Mouse (Mus musculus): ENCODE data around the gene Lamp5.

The Lamp5 gene

DNA sequence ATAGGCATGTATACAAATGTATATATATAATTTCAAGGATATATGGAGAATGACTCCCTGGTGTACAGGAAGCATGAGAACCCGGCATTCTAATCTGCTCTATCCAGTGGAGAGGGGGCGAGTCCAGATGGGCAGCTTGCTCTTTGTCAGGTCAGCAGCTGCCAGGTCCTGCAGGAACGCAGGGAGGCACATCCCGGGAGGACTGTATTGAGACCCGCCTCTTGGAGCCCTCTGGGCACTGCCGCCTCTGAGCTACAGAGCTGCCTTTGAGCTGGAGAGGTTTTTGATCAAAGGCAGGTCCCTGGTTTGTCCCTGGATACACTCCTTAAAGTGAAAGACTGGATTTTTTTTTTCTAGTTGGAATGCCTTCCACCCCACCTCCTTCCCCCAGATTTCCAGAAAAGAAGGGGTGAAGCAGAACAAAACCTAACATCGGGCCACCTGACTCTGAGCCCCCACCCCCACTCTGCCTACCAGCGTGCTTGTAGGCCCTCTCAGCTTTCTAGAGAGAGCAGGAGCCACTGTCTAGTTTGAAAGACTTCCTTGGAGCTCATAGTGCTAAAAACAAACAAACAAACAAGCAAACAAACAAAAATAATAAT, at the start of gene Lamp5:
TSS of gene Lamp5 (plus strand) at position 552 of the 602 bp plus-strand sequence.
- peak; percentile 19 for DNase-seq

DNA sequence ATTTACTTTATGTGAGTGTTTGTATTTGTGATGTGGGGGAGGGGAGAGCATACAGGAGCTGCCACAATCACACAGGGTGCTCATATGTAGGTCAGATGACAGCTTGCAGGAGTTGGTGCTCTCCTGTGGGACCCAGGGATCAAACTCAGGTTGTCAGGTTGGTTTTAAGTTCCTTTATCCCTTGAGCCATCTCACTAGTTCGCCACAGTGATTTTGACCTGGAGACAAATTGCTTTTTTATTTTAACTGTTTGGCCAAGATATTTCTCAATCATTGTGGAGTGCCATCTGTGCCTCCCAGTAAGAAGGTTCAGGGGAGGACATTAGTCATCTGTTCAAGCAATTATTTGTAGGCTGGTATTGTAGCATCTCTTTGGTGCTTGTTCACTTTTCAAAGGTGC, 48.2 kb upstream of the Lamp5 start:
- DNase-seq: no peak

DNA sequence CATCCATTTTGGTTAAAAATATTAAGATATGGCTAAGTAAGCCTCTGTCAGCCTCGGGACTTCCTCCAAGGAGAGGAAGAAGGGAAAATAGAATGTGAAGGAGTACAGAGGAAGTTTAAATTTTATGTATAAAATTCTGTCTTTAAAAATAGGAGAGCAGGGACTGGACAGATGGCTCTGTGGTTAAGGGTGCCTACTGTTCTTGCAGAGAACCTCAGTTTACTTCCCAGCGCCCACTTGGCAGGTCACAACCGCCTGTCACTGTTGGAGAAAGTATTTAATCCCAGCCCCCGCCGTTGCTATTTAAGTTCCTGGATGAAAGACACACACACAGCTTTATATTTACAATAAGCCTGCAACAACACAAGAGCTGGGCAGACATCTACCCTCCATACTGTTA, 45.8 kb upstream of the Lamp5 start:
- no peak for DNase-seq

DNA sequence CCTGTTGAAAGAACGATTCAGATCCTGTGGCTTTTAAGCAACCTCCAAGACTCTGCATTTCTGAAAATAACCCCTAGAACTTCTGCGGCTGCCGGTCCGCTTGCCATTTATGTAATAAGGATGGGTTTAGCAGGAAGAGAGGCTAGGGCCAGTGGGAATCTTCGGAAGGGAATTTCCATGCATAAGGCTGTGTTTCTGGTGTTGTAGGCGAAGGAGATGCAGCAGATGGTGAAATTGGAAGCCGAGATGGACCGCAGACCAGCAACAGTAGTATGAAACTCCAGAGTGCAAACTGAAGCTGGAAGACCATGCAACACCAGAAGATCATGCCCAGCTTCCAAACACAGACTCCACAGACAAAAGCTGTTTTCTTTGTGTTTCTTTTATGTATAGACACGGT, 39.3 kb upstream of the Lamp5 start:
- no peak for DNase-seq

DNA sequence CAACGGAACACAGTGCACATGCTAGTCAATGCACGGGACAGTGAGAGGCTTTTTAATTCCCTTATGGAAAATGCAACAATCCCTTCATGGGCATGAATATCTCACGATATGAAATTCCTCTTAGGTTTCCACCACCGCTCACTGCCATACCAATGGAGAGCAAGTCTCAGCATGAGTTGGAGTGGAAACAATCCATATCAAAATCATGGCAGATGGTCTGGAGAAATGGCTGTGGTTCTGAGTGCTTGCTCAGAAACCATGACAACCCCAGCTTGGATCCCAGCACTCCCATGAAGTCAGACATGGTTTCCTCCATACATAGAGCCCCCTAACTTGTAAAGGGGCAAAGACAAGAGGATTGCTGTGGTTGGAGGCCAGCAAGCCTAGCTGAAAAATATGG, 3.6 kb upstream of the Lamp5 start:
- no peak for DNase-seq

DNA sequence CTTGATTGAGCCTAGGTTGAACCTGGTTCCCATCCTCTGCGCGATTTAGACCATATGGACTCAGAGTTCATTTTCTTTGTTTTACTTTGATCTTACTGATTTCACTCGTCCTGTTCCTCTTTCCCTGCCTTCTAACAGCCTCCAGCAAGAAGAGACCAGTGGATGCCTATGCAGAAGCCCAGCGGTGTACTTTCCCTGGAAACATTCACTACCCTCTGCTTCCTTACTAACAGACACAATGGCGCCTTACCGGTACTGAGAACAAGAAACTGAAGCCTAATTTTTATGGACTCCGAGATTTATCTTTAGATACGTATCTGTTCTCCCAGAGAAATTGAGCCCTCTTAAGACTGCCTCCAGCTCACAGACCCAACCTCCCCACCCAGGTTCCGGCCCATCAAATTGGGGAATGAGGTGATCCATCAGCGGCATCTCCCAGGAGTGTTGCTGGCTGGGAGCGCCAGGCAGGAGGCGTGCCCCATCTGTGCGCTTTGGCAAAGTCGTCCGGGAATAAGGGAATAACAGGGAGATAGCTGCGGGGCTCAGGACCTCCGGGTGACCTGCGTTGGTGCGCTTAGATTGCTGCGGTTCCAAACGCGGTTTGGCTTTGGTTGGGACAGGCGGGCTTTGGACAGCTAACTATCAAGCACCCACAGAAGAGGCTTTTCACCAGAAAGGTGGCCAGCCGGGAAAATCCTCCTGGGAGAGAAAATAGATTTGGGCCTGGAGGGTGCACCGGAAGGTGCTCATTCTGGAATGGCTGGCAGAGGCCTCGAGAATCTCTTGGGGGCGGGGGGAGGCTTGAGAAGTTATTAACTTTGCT, 1.0 kb upstream of the Lamp5 start:
- DNase-seq: peak; percentile 18

DNA sequence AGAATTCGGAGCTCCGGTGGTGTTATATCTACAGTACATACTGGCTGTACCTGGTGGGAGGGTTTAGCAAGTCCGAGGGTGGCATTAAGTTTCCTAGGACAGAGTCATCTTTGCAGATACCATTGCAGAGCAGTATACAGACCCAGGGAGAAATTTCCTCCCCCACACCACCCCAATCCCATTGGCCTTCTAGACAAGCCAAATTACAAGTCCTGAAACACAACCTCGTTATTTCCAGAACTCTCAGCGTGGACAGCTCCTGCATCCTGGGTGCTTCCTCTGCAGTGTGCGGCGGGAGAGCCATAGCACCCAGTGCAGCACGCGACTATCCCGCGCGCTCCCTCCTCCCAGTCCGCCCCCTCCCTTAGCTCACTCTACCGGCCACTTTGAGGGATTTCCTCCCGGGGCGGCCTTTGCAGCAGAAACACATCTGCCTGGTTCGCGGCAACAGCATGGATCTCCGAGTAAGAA, 5.9 kb downstream of the Lamp5 start:
- DNase-seq: peak; percentile 31

DNA sequence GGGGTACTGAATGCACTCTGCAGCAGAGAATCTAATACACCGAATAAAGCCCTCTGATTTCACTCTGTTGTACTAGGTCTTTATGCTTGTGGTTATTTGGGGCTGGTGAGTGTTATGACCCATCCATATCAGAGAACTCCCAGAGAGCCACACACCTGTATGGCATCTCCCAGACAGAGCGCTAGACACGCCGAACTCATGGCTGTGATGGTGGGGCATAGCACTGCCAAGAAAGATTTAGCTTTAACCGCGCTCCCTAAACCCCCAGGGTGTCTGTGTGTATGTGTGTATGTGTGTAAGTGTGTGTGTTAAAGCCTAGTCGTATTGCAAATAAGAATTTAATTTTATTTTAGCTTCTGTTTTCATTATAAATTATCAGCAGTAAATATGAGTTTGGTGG, 6.4 kb downstream of the Lamp5 start:
- DNase-seq: no peak

DNA sequence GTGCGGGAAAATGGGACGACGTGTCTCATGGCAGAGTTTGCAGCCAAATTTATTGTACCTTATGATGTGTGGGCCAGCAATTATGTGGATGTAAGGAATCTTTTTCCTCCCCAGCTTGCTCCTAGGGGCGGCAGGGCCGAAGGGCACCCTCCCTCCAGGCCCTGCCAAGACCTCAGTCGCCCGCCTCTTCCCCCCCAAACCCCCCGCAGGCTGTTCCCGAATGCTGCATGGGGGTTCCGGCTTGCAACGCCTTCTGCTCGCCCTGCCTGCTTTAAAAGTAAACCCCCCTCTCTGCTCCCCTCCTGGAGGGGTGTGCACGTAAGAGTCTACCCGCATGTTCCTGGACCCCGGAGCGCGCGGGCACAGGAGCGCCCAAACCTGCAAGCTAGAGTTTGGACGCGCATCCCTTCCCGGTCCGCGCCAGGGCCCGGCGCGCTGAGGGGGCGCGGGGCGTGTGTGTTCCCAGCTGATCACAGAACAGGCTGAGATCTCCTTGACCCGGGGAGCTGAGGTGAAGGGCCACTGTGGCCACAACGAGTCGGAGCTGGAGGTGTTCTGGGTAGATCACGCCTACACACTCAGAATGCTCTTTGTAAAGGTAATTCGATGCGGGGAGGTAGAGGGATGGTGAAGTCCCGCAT, 7.1 kb downstream of the Lamp5 start:
- peak; percentile 3 for DNase-seq

DNA sequence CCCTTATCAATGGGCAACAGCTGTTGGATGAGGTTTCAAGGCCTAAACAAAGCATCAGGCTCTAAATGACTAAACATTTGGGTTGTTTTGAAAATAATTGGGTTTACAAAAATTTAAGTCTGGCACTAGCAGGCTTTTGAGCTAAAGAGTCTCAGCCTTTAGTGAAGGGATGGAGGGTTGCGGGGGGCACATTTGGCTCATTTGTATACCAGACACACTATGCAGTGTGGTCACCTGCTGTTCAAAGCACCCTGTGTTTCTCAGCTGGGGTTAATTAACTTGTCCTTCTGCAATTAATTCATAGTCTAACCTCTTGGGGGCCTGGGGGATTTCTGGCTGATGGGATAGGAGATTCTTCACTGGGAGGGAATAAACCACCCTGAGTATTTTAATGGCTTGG, 12.3 kb downstream of the Lamp5 start:
- DNase-seq: no peak

DNA sequence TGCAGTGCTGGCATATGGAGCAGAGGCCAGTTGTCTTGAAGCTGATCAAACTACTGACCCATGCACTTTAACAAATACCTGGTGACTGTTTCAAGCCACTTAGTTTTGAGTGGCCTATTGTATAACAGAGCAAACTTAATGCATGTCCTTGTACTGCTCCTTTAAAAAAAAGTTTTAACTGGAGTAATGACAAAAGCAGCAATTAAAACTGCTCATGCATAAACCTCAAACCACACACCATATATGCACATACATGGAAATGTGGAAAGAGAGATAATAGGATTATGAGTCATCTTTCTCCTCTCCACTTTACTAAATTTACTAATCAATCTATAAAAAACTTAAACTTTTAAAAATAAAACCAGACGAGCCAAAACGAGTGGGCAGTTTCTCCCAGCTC, 43.9 kb downstream of the Lamp5 start:
- no peak for DNase-seq

DNA sequence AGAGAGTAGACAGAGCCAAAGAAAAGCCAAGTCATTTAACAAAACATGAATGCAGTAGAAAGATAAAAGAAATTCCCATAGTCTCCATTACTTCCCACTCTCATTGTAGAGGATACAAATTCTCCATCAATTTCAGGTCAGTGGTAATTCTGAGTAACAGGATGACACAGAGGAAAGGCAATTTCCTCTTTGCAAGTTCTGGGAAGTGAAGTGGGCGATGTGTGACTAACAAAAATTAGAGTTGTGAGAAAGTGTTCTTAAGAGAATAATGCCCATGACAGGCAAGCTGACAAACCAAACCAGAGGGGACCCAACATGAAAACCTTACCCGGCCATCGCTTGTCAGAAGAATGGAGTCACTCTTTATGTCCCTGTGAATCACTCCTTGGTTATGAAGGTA, 45.1 kb downstream of the Lamp5 start:
- DNase-seq: no peak

DNA sequence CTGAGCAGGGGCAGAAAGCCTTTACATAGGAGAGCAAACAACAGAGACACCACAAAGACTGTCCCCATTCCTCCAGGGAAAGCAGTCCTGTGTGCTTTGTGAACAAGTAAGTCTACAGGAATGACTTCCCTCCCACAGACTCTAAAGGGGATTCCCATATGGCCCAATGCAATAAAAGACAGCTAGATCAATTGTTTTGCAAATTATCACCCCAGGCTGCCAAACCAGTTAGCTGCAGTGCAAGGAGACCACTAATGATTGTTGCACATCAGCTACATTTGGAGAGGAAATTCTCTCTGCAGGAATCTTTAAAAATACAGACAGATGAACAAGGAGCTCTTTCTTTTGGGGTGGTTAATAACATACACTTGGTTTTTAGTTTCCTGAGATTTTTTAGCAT, 55.6 kb downstream of the Lamp5 start:
- DNase-seq: no peak

DNA sequence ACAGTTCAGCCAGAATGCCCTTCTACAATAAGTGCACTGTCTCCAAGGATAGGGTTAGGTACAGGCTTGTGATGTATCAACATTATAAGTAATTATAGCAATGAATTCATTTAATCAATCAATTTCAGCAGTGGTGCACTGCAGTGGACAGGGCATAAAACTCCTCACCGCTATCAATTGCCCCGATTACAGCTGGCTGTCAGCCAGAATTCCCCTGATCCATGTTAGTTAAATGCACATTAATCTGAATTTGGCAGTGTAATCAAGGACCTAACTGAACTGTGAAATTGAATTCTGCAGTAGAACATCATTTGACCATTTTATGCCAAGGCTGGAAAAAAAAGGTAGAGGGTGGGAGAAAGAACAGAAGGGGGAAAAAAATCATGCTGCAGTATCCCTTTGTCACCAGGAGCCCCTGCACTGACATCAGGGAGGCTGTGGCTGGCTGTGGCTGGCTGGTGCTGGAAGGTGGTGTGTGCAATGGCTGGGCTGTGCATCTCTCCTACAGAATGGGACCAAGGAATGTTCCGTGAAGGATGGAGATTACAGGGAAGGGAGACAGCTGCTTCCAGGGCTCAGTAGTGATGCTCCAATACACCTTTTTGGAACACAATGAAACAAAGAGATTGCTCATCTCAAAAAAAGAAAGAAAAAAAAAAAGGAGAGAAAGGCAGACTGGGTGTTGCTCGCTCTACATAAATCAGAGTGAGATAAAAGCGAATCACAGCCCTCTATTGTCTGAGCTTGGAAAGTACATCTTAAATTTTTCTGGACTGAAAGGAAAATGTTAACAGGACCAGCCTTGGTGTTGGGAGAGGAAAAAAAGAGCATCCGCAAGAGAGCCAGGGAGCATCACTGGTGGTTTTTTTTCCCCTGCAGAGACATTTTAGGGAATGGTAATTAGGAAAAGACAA, 56.3 kb downstream of the Lamp5 start:
- peak; percentile 25 for DNase-seq

DNA sequence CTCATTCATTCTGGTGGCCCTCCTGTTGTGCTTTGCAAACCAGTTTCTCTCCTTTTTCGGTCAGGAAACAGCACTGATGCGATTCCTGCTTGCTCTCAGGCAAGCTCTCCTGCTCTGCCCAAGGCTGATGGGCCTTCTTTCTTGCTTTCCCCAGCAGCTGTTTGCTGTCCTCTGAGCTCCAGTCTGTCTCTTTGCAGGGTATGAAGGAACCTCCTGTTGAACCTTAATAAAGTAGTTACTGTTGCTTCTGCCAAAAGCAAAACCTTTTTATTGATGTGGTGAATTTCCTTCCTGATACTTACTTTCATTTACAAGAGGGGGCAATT, 57.0 kb downstream of the Lamp5 start:
- no peak for DNase-seq

DNA sequence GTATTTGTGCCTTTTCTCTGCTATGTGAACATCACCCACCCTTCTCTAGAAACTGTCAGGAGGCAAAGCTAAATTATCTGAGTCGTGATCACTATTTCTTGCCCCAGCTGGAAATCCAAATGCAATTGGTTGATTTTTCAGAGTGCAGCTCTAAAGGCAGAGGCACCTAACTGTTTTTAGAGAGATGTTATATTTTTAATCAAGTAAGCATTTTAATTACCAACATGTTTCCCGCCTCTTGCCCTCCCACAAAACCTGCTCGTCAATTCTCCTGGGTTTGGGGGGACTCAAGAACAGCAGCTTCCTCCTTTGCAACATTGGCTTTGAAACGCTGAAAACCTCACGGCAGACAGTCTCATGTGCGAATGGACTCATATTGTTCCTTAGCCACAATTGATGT, 61.3 kb downstream of the Lamp5 start:
- DNase-seq: no peak

DNA sequence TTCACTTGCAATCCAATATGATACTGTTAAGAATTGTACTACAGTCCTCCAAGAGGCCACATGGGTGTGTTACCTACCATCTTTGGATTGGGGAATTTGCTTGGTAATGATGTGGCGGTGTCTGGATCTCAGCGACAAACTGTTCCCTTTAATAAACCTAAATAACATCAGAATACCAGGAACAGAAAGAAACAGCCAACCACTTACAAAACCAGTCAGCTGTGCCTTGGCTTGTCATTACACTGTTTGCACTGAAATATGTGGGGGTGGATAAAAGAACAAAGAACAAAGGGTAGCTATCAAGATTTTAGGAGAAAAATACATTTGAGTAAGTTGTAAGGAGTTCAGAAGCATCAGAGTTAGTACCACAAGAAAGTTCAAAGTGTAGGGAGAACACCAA, 66.0 kb downstream of the Lamp5 start:
- DNase-seq: no peak

Data from right cerebral cortex, postnatal 4 days (tissue).